Mouse (Mus musculus): Measurements from ENCODE around the gene Gm19402. TPM values are rescaled to one million over a fixed set of nuclear protein-coding genes. Genes with fewer than 3 reads are reported as not detected.

Gene Gm19402
- polyA plus RNA-seq, 1 experiment = not detected

DNA sequence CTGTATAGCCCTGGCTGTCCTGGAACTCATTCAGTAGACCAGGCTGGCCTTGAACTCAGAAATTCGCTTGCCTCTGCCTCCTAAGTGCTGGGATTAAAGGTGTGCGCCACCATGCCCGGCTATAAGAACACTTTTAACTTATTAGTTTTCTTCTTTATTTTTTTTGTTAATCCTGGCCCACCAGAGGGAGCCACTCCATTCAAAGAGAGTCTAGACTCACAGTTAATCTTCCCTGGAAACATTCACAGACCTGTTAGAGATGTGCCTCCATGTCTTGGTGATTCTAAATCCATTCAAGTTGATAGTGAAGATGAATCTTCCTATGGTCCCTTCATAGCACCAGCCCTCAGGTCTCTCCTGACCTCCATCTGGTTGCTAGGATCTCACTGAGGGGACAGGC is 19.3 kb upstream of the Gm19402 start:
- H3K79me2 ChIP-seq (ENCODE audit: control insufficient read depth, insufficient read depth) = no peaks in the 10 kb centered on the region
- no peak overlapping the region for H3K4me2 ChIP-seq (ENCODE audit: low read depth)
- no peak overlapping the region for H3ac ChIP-seq (ENCODE audit: control insufficient read depth, insufficient read length)
- H3K4me3 ChIP-seq = no peak overlapping the region
- no peaks in the 10 kb centered on the region for H3K27me3 ChIP-seq (ENCODE audit: control insufficient read depth, insufficient read depth, insufficient read length)
- TF ChIP-seq CEBPB (IDR thresholded peaks at IDR 0.05; ENCODE audit: insufficient read depth, poor library complexity, severe bottlenecking) = no peak
- TF ChIP-seq TCF3 (IDR thresholded peaks at IDR 0.05; ENCODE audit: insufficient read length, low read depth) = no peak
- no peak for TF ChIP-seq TCF12 (IDR thresholded peaks at IDR 0.05; ENCODE audit: insufficient read depth, poor library complexity, severe bottlenecking)
- TF ChIP-seq SRF (IDR thresholded peaks at IDR 0.05; ENCODE audit: control insufficient read depth, insufficient read length, low read depth) = no peak
- no peak for TF ChIP-seq E2F4 (IDR thresholded peaks at IDR 0.05; ENCODE audit: insufficient read depth)
- TF ChIP-seq POLR2A (IDR thresholded peaks at IDR 0.05; ENCODE audit: insufficient read length, low read depth) = no peak
- TF ChIP-seq MAX (IDR thresholded peaks at IDR 0.05; ENCODE audit: low read depth) = no peak
- TF ChIP-seq MYOD1 (IDR thresholded peaks at IDR 0.05; ENCODE audit: control insufficient read depth in 1 of 3, insufficient read length in 2 of 3, low read depth in 2 of 3) = no peak
- no peak for TF ChIP-seq POLR2AphosphoS2 (IDR thresholded peaks at IDR 0.05; ENCODE audit: insufficient read length, low read depth)
- no peak for TF ChIP-seq USF1 (IDR thresholded peaks at IDR 0.05; ENCODE audit: low read depth)
- no peaks in the 10 kb centered on the region for H3K36me3 ChIP-seq (ENCODE audit: control insufficient read depth, insufficient read depth)

DNA sequence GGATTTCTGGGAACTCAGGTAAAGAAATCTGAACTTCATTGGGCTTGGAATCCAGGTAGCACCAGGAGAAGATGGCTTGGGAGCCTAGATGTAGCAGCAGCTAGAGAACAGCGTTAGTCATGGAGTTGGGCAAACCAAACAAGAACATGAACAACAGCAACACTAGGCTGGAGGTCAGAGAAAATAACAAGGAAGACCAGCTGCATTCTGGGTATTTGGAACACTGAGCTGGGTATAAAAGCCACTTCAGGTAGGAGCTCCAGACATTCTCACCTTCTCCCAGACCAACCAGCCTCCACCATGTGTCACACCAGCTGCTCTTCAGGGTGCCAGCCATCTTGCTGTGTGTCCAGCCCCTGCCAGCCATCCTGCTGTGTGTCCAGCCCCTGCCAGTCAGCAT is 15.8 kb upstream of the Gm19402 start, which contains the start of gene Gm10272:
Gene Gm10272 (plus strand): TSS at position 301 of the 400 bp plus-strand sequence.
- Histone ChIP-seq H3K27me3 (ENCODE audit: control insufficient read depth, insufficient read depth, insufficient read length) (no peaks in the 10 kb centered on the region), H3K4me2 (ENCODE audit: low read depth) (no peak within 1 kb of the TSS), H3K79me2 (ENCODE audit: control insufficient read depth, insufficient read depth) (no peaks in the 10 kb centered on the region), H3ac (ENCODE audit: control insufficient read depth, insufficient read length) (no peak within 1 kb of the TSS), H3K36me3 (ENCODE audit: control insufficient read depth, insufficient read depth) (no peaks in the 10 kb centered on the region), H3K4me3 (no peak within 1 kb of the TSS)
- no peak for TF ChIP-seq CEBPB (IDR thresholded peaks at IDR 0.05; ENCODE audit: insufficient read depth, poor library complexity, severe bottlenecking)
- no peak for TF ChIP-seq MAX (IDR thresholded peaks at IDR 0.05; ENCODE audit: low read depth)
- TF ChIP-seq E2F4 (IDR thresholded peaks at IDR 0.05; ENCODE audit: insufficient read depth) = no peak
- TF ChIP-seq MYOD1 (IDR thresholded peaks at IDR 0.05; ENCODE audit: control insufficient read depth in 1 of 3, insufficient read length in 2 of 3, low read depth in 2 of 3) = no peak
- TF ChIP-seq REST (IDR thresholded peaks at IDR 0.05; ENCODE audit: insufficient read depth, insufficient read length) = no peak
- TF ChIP-seq MYOG (IDR thresholded peaks at IDR 0.05; ENCODE audit: control insufficient read depth in 1 of 3, insufficient read depth in 1 of 3, insufficient read length in 2 of 3, low read depth in 2 of 3) = no peak
- no peak for TF ChIP-seq SRF (IDR thresholded peaks at IDR 0.05; ENCODE audit: control insufficient read depth, insufficient read length, low read depth)
- TF ChIP-seq TCF12 (IDR thresholded peaks at IDR 0.05; ENCODE audit: insufficient read depth, poor library complexity, severe bottlenecking) = no peak

DNA sequence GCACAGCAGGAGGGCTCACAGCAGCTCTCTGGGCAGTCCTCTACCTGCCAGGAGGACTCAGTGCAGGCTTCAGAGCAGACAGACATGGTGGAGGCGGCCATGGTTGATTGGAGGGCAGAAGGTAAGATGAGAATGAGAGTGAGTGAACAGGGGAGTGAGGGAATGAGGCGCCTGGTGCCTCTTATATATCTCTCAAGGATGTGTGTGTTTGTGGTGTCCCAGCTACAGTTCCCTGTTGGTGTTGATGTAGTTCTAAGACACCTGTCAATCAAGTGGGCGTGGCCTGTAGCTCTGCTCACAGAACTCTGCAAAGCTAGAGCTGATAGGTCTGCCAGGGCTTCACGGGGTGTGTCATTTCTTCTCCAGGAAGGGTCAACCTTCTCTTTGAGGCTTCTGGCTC is 6.6 kb upstream of the Gm19402 start, which contains the start of gene Gm9508:
Gene Gm9508 (minus strand): TSS at position 101 of the 400 bp plus-strand sequence.
- Histone ChIP-seq H3K4me3 (no peak within 1 kb of the TSS), H3K4me2 (ENCODE audit: low read depth) (no peak within 1 kb of the TSS), H3K79me2 (ENCODE audit: control insufficient read depth, insufficient read depth) (no peaks in the 10 kb centered on the region), H3ac (ENCODE audit: control insufficient read depth, insufficient read length) (no peak within 1 kb of the TSS), H3K27me3 (ENCODE audit: control insufficient read depth, insufficient read depth, insufficient read length) (peaks cover 7% of the 10 kb centered on the region), H3K36me3 (ENCODE audit: control insufficient read depth, insufficient read depth) (no peaks in the 10 kb centered on the region)
- TF ChIP-seq E2F4 (IDR thresholded peaks at IDR 0.05; ENCODE audit: insufficient read depth) (no peak), MAX (IDR thresholded peaks at IDR 0.05; ENCODE audit: low read depth) (no peak), MYOD1 (IDR thresholded peaks at IDR 0.05; ENCODE audit: control insufficient read depth in 1 of 3, insufficient read length in 2 of 3, low read depth in 2 of 3) (no peak), SRF (IDR thresholded peaks at IDR 0.05; ENCODE audit: control insufficient read depth, insufficient read length, low read depth) (no peak), MYOG (IDR thresholded peaks at IDR 0.05; ENCODE audit: control insufficient read depth in 1 of 3, insufficient read depth in 1 of 3, insufficient read length in 2 of 3, low read depth in 2 of 3) (no peak), CEBPB (IDR thresholded peaks at IDR 0.05; ENCODE audit: insufficient read depth, poor library complexity, severe bottlenecking) (no peak), POLR2AphosphoS2 (IDR thresholded peaks at IDR 0.05; ENCODE audit: insufficient read length, low read depth) (no peak), TCF3 (IDR thresholded peaks at IDR 0.05; ENCODE audit: insufficient read length, low read depth) (no peak), TCF12 (IDR thresholded peaks at IDR 0.05; ENCODE audit: insufficient read depth, poor library complexity, severe bottlenecking) (no peak), POLR2A (IDR thresholded peaks at IDR 0.05; ENCODE audit: insufficient read length, low read depth) (no peak), USF1 (IDR thresholded peaks at IDR 0.05; ENCODE audit: low read depth) (no peak)

DNA sequence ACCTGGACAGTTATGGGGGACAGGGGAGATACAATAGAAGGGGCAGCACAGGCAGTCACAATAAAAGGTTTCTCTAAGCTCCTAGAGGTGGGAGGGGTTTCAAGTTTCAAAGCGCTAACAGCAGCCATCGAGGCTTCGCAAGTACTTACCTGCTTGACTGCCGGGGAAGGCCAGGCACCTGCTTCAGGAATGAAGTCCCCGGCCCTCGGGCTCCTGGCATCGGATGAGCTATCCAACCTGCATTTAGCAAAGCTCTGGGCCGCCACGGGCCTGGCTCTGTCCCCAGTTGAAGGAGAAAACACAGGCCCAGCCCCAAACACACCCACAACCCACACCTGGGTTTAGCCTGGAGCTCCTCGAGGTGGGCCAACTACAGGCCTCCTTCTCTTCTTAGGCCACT is 3.5 kb downstream of the Gm19402 start:
- Histone ChIP-seq H3K79me2 (ENCODE audit: control insufficient read depth, insufficient read depth) (no peaks in the 10 kb centered on the region), H3K36me3 (ENCODE audit: control insufficient read depth, insufficient read depth) (no peaks in the 10 kb centered on the region), H3ac (ENCODE audit: control insufficient read depth, insufficient read length) (no peak overlapping the region), H3K4me3 (no peak overlapping the region), H3K4me2 (ENCODE audit: low read depth) (no peak overlapping the region), H3K27me3 (ENCODE audit: control insufficient read depth, insufficient read depth, insufficient read length) (peaks cover 68% of the 10 kb centered on the region)
- TF ChIP-seq USF1 (IDR thresholded peaks at IDR 0.05; ENCODE audit: low read depth) = no peak
- no peak for TF ChIP-seq TCF3 (IDR thresholded peaks at IDR 0.05; ENCODE audit: insufficient read length, low read depth)
- no peak for TF ChIP-seq POLR2AphosphoS2 (IDR thresholded peaks at IDR 0.05; ENCODE audit: insufficient read length, low read depth)
- no peak for TF ChIP-seq REST (IDR thresholded peaks at IDR 0.05; ENCODE audit: insufficient read depth, insufficient read length)
- no peak for TF ChIP-seq CEBPB (IDR thresholded peaks at IDR 0.05; ENCODE audit: insufficient read depth, poor library complexity, severe bottlenecking)
- TF ChIP-seq MYOG (IDR thresholded peaks at IDR 0.05; ENCODE audit: control insufficient read depth in 1 of 3, insufficient read depth in 1 of 3, insufficient read length in 2 of 3, low read depth in 2 of 3) = no peak
- TF ChIP-seq POLR2A (IDR thresholded peaks at IDR 0.05; ENCODE audit: insufficient read length, low read depth) = no peak
- no peak for TF ChIP-seq E2F4 (IDR thresholded peaks at IDR 0.05; ENCODE audit: insufficient read depth)
- no peak for TF ChIP-seq MAX (IDR thresholded peaks at IDR 0.05; ENCODE audit: low read depth)
- no peak for TF ChIP-seq MYOD1 (IDR thresholded peaks at IDR 0.05; ENCODE audit: control insufficient read depth in 1 of 3, insufficient read length in 2 of 3, low read depth in 2 of 3)
- no peak for TF ChIP-seq SRF (IDR thresholded peaks at IDR 0.05; ENCODE audit: control insufficient read depth, insufficient read length, low read depth)
- TF ChIP-seq TCF12 (IDR thresholded peaks at IDR 0.05; ENCODE audit: insufficient read depth, poor library complexity, severe bottlenecking) = no peak
